ENCODE assay signal across 8 mouse cellular contexts in the genomic region with DNA sequence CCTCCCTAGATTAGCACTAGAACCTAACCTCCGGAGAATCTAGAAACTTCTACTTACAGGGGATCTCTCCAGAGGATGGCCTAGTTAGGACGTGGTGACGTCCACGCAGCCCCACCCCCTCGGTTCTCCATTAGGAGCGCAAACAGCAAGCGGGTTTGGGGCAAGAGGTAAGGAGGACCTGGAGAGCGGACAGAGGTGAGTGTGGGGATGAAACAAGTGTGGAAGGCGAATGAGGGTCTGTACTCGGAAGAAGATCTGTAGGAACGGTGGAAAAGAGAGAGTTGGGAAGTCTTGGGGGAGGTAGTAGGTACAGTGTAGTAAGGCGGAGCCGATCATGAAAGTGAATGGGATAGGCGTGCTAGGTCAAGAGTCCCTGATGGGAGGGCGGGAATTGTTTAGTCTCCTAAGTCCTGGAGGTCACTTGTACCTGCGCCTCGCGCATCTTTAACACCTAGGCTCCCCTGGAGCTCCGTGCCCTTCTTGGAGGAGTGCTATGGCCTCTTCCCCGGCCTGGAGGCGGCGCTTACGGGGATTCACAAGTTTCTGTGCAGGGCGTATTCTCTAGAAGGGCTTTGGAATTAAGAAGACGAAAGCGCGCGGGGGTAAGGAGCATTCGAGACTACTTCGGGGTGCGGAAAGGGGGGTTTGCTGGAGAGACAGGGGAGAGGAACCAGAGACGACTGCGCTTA. TPM values are rescaled to one million over a fixed set of nuclear protein-coding genes. Genes with fewer than 3 reads are reported as not detected.
A peak's percentile ranks its signal among the peaks of the same experiment; 100 is the strongest.
DNase-seq lines count a peak whose midpoint lies in the region; ATAC-seq and TF ChIP-seq lines count a peak whose summit lies in the region.

No protein-coding gene starts in this region.

- no peaks in the 10 kb centered on the region for H3K9me3 ChIP-seq in forebrain, embryonic 15.5 days
- no peaks in the 10 kb centered on the region for H3K9me3 ChIP-seq in hindbrain, embryonic 13.5 days
- no peaks in the 10 kb centered on the region for H3K9me3 ChIP-seq in midbrain, postnatal 0 days (ENCODE audit: low read length)

- no peak overlapping the region for H3K27ac ChIP-seq in forebrain, embryonic 15.5 days (replicated peaks)
- no peak overlapping the region for H3K27ac ChIP-seq in hindbrain, embryonic 13.5 days
- H3K27ac ChIP-seq in liver, adult 2 months (replicated peaks; ENCODE audit: insufficient read depth, low read depth, low read length) = no peak overlapping the region
- H3K27ac ChIP-seq in midbrain, postnatal 0 days (ENCODE audit: low read depth, low read length) = no peak overlapping the region

- ATAC-seq in CD4-positive, CD25-positive, alpha-beta regulatory T cell, adult 4 months = peak; percentile 79
- peak; percentile 57 for ATAC-seq in forebrain, embryonic 15.5 days (replicated peaks)
- ATAC-seq in hindbrain, embryonic 13.5 days (ENCODE audit: low FRiP score) = peak; percentile 72
- ATAC-seq in midbrain, postnatal 0 days (ENCODE audit: low FRiP score) = peak; percentile 3; the same call in 1 of the 2 replicates

- peak; percentile 79 for DNase-seq in adrenal gland, postnatal 14 days
- peak; percentile 29 for DNase-seq in liver, adult 2 months (ENCODE audit: extremely low read depth, low read depth, low spot score)
- DNase-seq in midbrain, postnatal 0 days (ENCODE audit: low spot score) = no peak
- peak; percentile 75 for DNase-seq in yolk sac, embryonic 10.5 days (ENCODE audit: low spot score)
- no peak for DNase-seq in frontal cortex, adult 2 months (ENCODE audit: extremely low spot score in 1 of 2, low spot score in 1 of 2)

- peaks cover 14% of the 10 kb centered on the region for H3K4me1 ChIP-seq in forebrain, embryonic 15.5 days
- peaks cover 17% of the 10 kb centered on the region for H3K4me1 ChIP-seq in hindbrain, embryonic 13.5 days (replicated peaks)
- H3K4me1 ChIP-seq in liver, adult 2 months (ENCODE audit: control insufficient read depth, insufficient read depth, low read length) = no peaks in the 10 kb centered on the region
- peaks cover 11% of the 10 kb centered on the region for H3K4me1 ChIP-seq in midbrain, postnatal 0 days (ENCODE audit: insufficient read depth, low read length)

- H3K4me3 ChIP-seq in forebrain, embryonic 15.5 days = peak overlapping the region; percentile 41
- H3K4me3 ChIP-seq in hindbrain, embryonic 13.5 days = peak overlapping the region; percentile 42
- peak overlapping the region; percentile 57 for H3K4me3 ChIP-seq in liver, adult 2 months (ENCODE audit: insufficient read depth, low read depth, low read length)
- peak overlapping the region; percentile 35 for H3K4me3 ChIP-seq in midbrain, postnatal 0 days (ENCODE audit: low read depth, low read length)

- TF ChIP-seq POLR2A in liver, adult 2 months (IDR thresholded peaks at IDR 0.05; ENCODE audit: extremely low read depth, insufficient read depth, low read length) = no peak

- peak overlapping the region; percentile 18 for H3K9ac ChIP-seq in forebrain, embryonic 15.5 days (replicated peaks)
- H3K9ac ChIP-seq in hindbrain, embryonic 13.5 days = peak overlapping the region; percentile 60
- H3K9ac ChIP-seq in liver, adult 2 months (ENCODE audit: low read depth, low read length) = peak overlapping the region; percentile 42; the same call in 1 of the 2 replicates
- H3K9ac ChIP-seq in midbrain, postnatal 0 days (replicated peaks; ENCODE audit: low read length, poor library complexity, severe bottlenecking) = no peak overlapping the region; the same call in 1 of the 2 replicates

- no peaks in the 10 kb centered on the region for H3K79me2 ChIP-seq in liver, adult 2 months (ENCODE audit: control insufficient read depth, insufficient read depth, low read length)

- no peaks in the 10 kb centered on the region for H3K36me3 ChIP-seq in forebrain, embryonic 15.5 days
- no peaks in the 10 kb centered on the region for H3K36me3 ChIP-seq in hindbrain, embryonic 13.5 days
- H3K36me3 ChIP-seq in liver, adult 2 months (ENCODE audit: control insufficient read depth, insufficient read depth, low read length) = no peaks in the 10 kb centered on the region
- no peaks in the 10 kb centered on the region for H3K36me3 ChIP-seq in midbrain, postnatal 0 days (ENCODE audit: insufficient read depth, low read length)

- WGBS in forebrain, embryonic 15.5 days = under 1% methylated on average over 33 of the region's 33 CpGs
- under 1% methylated on average over 33 of the region's 33 CpGs for WGBS in hindbrain, embryonic 13.5 days
- WGBS in liver, adult 2 months = 1% methylated on average over 33 of the region's 33 CpGs
- WGBS in midbrain, postnatal 0 days = under 1% methylated on average over 33 of the region's 33 CpGs

- peaks cover 40% of the 10 kb centered on the region for H3K27me3 ChIP-seq in forebrain, embryonic 15.5 days
- H3K27me3 ChIP-seq in hindbrain, embryonic 13.5 days = peaks cover 76% of the 10 kb centered on the region
- H3K27me3 ChIP-seq in liver, adult 2 months (ENCODE audit: control insufficient read depth, insufficient read depth, low read length) = no peaks in the 10 kb centered on the region; the same call in 1 of the 2 replicates
- H3K27me3 ChIP-seq in midbrain, postnatal 0 days (ENCODE audit: insufficient read depth, low read length) = peaks cover 38% of the 10 kb centered on the region

- peak overlapping the region; percentile 65 for H3K4me2 ChIP-seq in forebrain, embryonic 15.5 days (replicated peaks)
- H3K4me2 ChIP-seq in hindbrain, embryonic 13.5 days = peak overlapping the region; percentile 70
- peak overlapping the region; percentile 75 for H3K4me2 ChIP-seq in midbrain, postnatal 0 days (ENCODE audit: low read depth, low read length, poor library complexity, severe bottlenecking)

- no peak for TF ChIP-seq CTCF in liver, adult 2 months (IDR thresholded peaks at IDR 0.05; ENCODE audit: low read depth, low read length)
- no peak for TF ChIP-seq CTCF in midbrain, postnatal 0 days (IDR thresholded peaks at IDR 0.05)

RNA-seq across cellular contexts. Expression of gene Utf1, which starts 6.8 kb away (rescaled TPM):
- 1 to 10 TPM; 3.7 to 6.1 TPM for polyA plus RNA-seq in CD4-positive, CD25-positive, alpha-beta regulatory T cell, adult 4 months (2017; shearing (Covaris generic))
- not detected in 2 replicates for total RNA-seq in adrenal gland, postnatal 14 days (2021)
- polyA plus RNA-seq in forebrain, embryonic 15.5 days (2015; fragmentation: Nextera tagmentation; extraction: Ambion mirVana) = not detected in 2 replicates
- polyA plus RNA-seq in hindbrain, embryonic 13.5 days (2015; fragmentation: Nextera tagmentation; extraction: Ambion mirVana) = not detected in 2 replicates
- total RNA-seq in liver, adult 2 months (2014; rRNA removed) = not detected in 2 replicates
- not detected in 2 replicates for polyA plus RNA-seq in liver, adult 2 months (2012; rRNA removed)
- not detected in 2 replicates for total RNA-seq in midbrain, postnatal 0 days (2014; rRNA removed)
- polyA plus RNA-seq in midbrain, postnatal 0 days (2015; fragmentation: Nextera tagmentation; extraction: Ambion mirVana) = not detected in 2 replicates
- polyA plus RNA-seq in frontal cortex, adult 2 months (2012; rRNA removed) = 0.18 TPM in 1 of 2 replicates, not detected in the other

RNA-seq across cellular contexts. Expression of gene 6430531B16Rik, which starts 28.1 kb away (rescaled TPM):
- 1 to 10 TPM in 1 of 2 experiments, under 1 TPM in 1; 0.46 to 1.6 TPM for polyA plus RNA-seq in CD4-positive, CD25-positive, alpha-beta regulatory T cell, adult 4 months (2017; shearing (Covaris generic))
- not detected in 2 replicates for total RNA-seq in adrenal gland, postnatal 14 days (2021)
- 0.64 and 0.99 TPM in 2 replicates for polyA plus RNA-seq in forebrain, embryonic 15.5 days (2015; fragmentation: Nextera tagmentation; extraction: Ambion mirVana)
- 0.91 and 1.2 TPM in 2 replicates for polyA plus RNA-seq in hindbrain, embryonic 13.5 days (2015; fragmentation: Nextera tagmentation; extraction: Ambion mirVana)
- not detected in 2 replicates for total RNA-seq in liver, adult 2 months (2014; rRNA removed)
- 0.07 TPM in 1 of 2 replicates, not detected in the other for polyA plus RNA-seq in liver, adult 2 months (2012; rRNA removed)
- 1.0 and 1.6 TPM in 2 replicates for total RNA-seq in midbrain, postnatal 0 days (2014; rRNA removed)
- polyA plus RNA-seq in midbrain, postnatal 0 days (2015; fragmentation: Nextera tagmentation; extraction: Ambion mirVana) = 1.5 and 1.6 TPM in 2 replicates
- 1.0 and 1.2 TPM in 2 replicates for polyA plus RNA-seq in frontal cortex, adult 2 months (2012; rRNA removed)

RNA-seq across cellular contexts. Expression of gene Adam8, which starts 41.9 kb away (rescaled TPM):
- 10 to 100 TPM; 14.0 to 17.8 TPM for polyA plus RNA-seq in CD4-positive, CD25-positive, alpha-beta regulatory T cell, adult 4 months (2017; shearing (Covaris generic))
- 1.5 and 3.0 TPM in 2 replicates for total RNA-seq in adrenal gland, postnatal 14 days (2021)
- 3.1 and 3.9 TPM in 2 replicates for polyA plus RNA-seq in forebrain, embryonic 15.5 days (2015; fragmentation: Nextera tagmentation; extraction: Ambion mirVana)
- polyA plus RNA-seq in hindbrain, embryonic 13.5 days (2015; fragmentation: Nextera tagmentation; extraction: Ambion mirVana) = 3.9 and 5.3 TPM in 2 replicates
- 0.09 and 0.47 TPM in 2 replicates for total RNA-seq in liver, adult 2 months (2014; rRNA removed)
- polyA plus RNA-seq in liver, adult 2 months (2012; rRNA removed) = 0.35 and 0.46 TPM in 2 replicates
- 1.2 and 2.7 TPM in 2 replicates for total RNA-seq in midbrain, postnatal 0 days (2014; rRNA removed)
- 0.42 and 0.53 TPM in 2 replicates for polyA plus RNA-seq in midbrain, postnatal 0 days (2015; fragmentation: Nextera tagmentation; extraction: Ambion mirVana)
- polyA plus RNA-seq in frontal cortex, adult 2 months (2012; rRNA removed) = 6.4 and 7.7 TPM in 2 replicates

RNA-seq across cellular contexts. Expression of gene Kndc1, which starts 55.9 kb away (rescaled TPM):
- under 1 TPM; 0.44 to 0.58 TPM for polyA plus RNA-seq in CD4-positive, CD25-positive, alpha-beta regulatory T cell, adult 4 months (2017; shearing (Covaris generic))
- 0.63 and 0.71 TPM in 2 replicates for total RNA-seq in adrenal gland, postnatal 14 days (2021)
- 4.9 and 5.1 TPM in 2 replicates for polyA plus RNA-seq in forebrain, embryonic 15.5 days (2015; fragmentation: Nextera tagmentation; extraction: Ambion mirVana)
- polyA plus RNA-seq in hindbrain, embryonic 13.5 days (2015; fragmentation: Nextera tagmentation; extraction: Ambion mirVana) = 8.3 and 10.0 TPM in 2 replicates
- total RNA-seq in liver, adult 2 months (2014; rRNA removed) = 0.07 and 0.09 TPM in 2 replicates
- not detected in 2 replicates for polyA plus RNA-seq in liver, adult 2 months (2012; rRNA removed)
- total RNA-seq in midbrain, postnatal 0 days (2014; rRNA removed) = 71.5 and 80.6 TPM in 2 replicates
- 20.2 and 22.4 TPM in 2 replicates for polyA plus RNA-seq in midbrain, postnatal 0 days (2015; fragmentation: Nextera tagmentation; extraction: Ambion mirVana)
- 29.7 and 30.9 TPM in 2 replicates for polyA plus RNA-seq in frontal cortex, adult 2 months (2012; rRNA removed)

Comparison
In these comparisons a context has a peak if more than half of its experiments do, and no peak if none do; other contexts are left out.
1. ATAC-seq: peak in every context shown above with its lines; median percentile 79 in CD4-positive, CD25-positive, alpha-beta regulatory T cell, adult 4 months; 72 in hindbrain, embryonic 13.5 days; 57 in forebrain, embryonic 15.5 days; 3 in midbrain, postnatal 0 days.
2. DNase-seq: peak in adrenal gland, postnatal 14 days (single experiment), liver, adult 2 months (single experiment) and yolk sac, embryonic 10.5 days (single experiment); none in midbrain, postnatal 0 days (single experiment) and frontal cortex, adult 2 months (0 of 2).
3. Peak in every context shown above with its lines, with median percentiles within 50 percentile points of each other: H3K4me2 ChIP-seq and H3K4me3 ChIP-seq.